Mouse (Mus musculus) hindbrain, embryonic 15.5 days (tissue): ENCODE data around the gene Ninl. TPM values are rescaled to one million over a fixed set of nuclear protein-coding genes. Genes with fewer than 3 reads are reported as not detected.

Source experiments
- ATAC-seq: fragments of 200-750 bp; cut with Nextera tagmentation; 2 replicates; pipeline ENCODE4 v1.8.0; 2017; ENCODE audit warnings: low read depth, moderate number of reproducible peaks, moderate TSS enrichment; ENCODE audit not compliant: low FRiP score
- H3K27ac ChIP-seq: fragments of 300-500 bp; sonication (generic); replicated peaks from 2 replicates; pipeline ENCODE4 v1.5.1; 2015; ENCODE audit warnings: mild to moderate bottlenecking, inconsistent platforms
- H3K27me3 ChIP-seq: fragments of 300-500 bp; sonication (generic); 2 replicates; pipeline ENCODE4 v1.6.1; 2015; ENCODE audit warnings: control low read depth, inconsistent platforms
- H3K36me3 ChIP-seq: fragments of 300-500 bp; sonication (generic); 2 replicates; pipeline ENCODE4 v1.6.1; 2015; ENCODE audit warnings: control low read depth, inconsistent platforms
- H3K4me1 ChIP-seq: fragments of 300-500 bp; sonication (generic); replicated peaks from 2 replicates; pipeline ENCODE4 v1.6.1; 2015; ENCODE audit warnings: control low read depth, inconsistent platforms
- H3K4me2 ChIP-seq: fragments of 300-500 bp; sonication (generic); 2 replicates; pipeline ENCODE4 v1.6.1; 2015; ENCODE audit warnings: moderate library complexity, mild to moderate bottlenecking, inconsistent platforms
- H3K4me3 ChIP-seq: fragments of 300-500 bp; sonication (generic); 2 replicates; pipeline ENCODE4 v1.5.1; 2015; ENCODE audit warnings: mild to moderate bottlenecking, inconsistent platforms
- H3K9ac ChIP-seq: fragments of 300-500 bp; sonication (generic); 2 replicates; pipeline ENCODE4 v1.6.1; 2015; ENCODE audit warnings: inconsistent platforms
- H3K9me3 ChIP-seq: fragments of 300-500 bp; sonication (generic); 2 replicates; pipeline ENCODE4 v1.6.1; 2016; ENCODE audit warnings: control low read depth, inconsistent platforms
- WGBS: fragments of 180-500 bp; shearing (Covaris S2); methylation state at CpG from one replicate; pipeline ENCODE4 v1.1.7; 2015; 5-methylcytosine and 5-hydroxymethylcytosine counted together
- polyA plus RNA-seq: library from polyadenylated mRNA; unstranded; fragments of >200 nt; fragmentation: Nextera tagmentation; extraction: Ambion mirVana; gene quantifications from 2 replicates; pipeline ENCODE4 v1.2.1, GENCODE M21; 2015

The Ninl gene
- polyA plus RNA-seq, 1 experiment from 2014 or later = 5.0 TPM

DNA sequence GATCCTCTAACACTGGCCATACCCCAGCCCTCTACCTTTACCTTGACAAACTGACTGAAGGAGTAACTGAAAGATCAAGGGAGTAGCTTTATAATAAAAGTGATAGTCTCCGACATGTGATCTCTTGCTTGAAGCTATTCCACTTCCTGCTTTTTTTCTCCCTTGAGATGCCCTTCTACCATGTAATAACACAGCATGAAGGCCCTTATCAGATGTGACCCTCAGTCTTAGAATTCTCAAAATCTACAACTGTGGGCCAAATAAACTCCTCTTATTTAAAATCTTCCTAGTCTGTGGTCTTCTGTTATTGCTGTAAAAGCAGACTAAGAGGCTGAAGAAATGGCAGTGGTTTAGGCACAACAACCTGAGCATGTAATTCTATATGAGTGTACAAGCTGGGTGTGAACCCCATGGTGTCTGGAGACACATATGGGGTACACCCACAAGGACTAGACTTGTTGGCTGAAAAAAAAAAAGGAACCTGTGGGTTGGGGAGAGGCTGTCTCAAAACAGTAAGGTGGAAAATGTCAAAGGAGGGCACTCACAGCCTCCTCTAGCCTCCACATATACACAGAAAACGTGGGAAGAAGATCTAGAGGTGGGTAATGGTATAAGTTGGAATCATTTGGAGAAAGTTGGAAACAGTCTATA is 144.4 kb downstream of the Ninl start:
- no peak overlapping the region for H3K9ac ChIP-seq
- no peaks in the 10 kb centered on the region for H3K4me1 ChIP-seq
- H3K36me3 ChIP-seq = no peaks in the 10 kb centered on the region
- ATAC-seq = no peak
- H3K9me3 ChIP-seq = no peaks in the 10 kb centered on the region
- no peak overlapping the region for H3K27ac ChIP-seq
- H3K27me3 ChIP-seq = no peaks in the 10 kb centered on the region
- H3K4me3 ChIP-seq = no peak overlapping the region
- no peak overlapping the region for H3K4me2 ChIP-seq
- WGBS = 86% methylated on average over 2 of the region's 2 CpGs

DNA sequence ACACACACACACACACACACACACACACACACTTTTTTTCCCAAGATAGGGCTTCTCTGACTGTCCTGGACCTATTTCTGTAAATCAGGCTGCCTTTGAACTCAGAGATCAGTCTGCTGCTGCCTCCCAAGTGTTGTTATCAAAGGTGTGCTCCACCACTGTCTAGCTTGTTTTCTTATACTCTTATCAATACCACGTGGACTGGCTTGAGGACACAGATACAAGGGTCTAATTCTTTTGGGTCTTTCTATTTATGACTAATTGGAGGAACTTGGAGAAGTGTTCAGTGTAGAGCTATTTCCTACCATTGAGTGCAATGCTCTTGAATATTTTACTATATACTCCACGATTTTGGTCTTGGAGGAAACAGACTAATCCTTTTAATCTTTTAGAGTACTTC is 151.8 kb downstream of the Ninl start:
- Histone ChIP-seq H3K4me2 (no peak overlapping the region), H3K27ac (no peak overlapping the region), H3K27me3 (no peaks in the 10 kb centered on the region), H3K36me3 (no peaks in the 10 kb centered on the region), H3K9ac (no peak overlapping the region), H3K4me3 (no peak overlapping the region), H3K9me3 (no peaks in the 10 kb centered on the region), H3K4me1 (no peaks in the 10 kb centered on the region)
- ATAC-seq = no peak
- WGBS = 88% methylated on average over 2 of the region's 2 CpGs

DNA sequence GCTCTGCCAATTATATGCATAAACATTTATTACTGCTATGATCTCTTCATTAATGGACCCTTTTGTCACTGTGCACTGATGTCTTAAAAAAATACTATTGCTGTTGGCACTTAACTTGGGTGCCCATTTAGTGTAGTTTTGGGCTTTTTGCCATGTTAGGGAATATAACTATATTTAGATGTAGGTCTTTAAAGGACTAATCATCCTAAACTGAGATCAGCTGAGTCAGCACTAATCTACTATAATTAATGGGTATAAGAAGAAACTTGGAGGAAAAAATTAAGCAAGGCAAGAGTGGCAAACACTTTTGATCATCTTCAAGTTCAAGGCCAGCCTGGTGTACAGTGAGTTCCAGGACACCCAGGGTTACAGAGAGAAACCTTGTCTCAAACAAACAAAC is 152.9 kb downstream of the Ninl start:
- Histone ChIP-seq H3K4me2 (no peak overlapping the region), H3K9me3 (no peaks in the 10 kb centered on the region), H3K27me3 (no peaks in the 10 kb centered on the region), H3K4me1 (no peaks in the 10 kb centered on the region), H3K36me3 (no peaks in the 10 kb centered on the region), H3K4me3 (no peak overlapping the region), H3K9ac (no peak overlapping the region), H3K27ac (no peak overlapping the region)
- no peak for ATAC-seq

DNA sequence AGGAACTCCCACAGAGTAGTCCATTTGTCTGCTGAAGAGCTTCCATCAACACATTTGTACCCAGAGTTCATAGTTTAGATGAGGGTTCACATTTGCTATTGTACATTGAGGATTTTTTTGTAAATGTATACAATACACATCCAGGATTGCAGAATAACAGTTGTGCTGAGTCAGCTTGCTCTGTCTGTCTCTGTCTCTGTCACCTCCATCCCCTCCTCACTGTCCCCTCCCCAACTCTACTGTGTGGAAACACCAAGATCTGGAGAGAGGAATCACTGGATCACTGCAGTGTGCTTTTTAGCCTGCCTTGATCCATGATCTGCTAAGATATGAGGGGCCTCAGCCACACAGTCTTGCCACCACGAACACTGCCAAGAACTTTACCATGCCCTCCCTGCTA is 153.4 kb downstream of the Ninl start:
- no peaks in the 10 kb centered on the region for H3K27me3 ChIP-seq
- H3K27ac ChIP-seq = no peak overlapping the region
- H3K9ac ChIP-seq = no peak overlapping the region
- WGBS = 92% methylated on average over 1 of the region's 1 CpGs
- H3K9me3 ChIP-seq = no peaks in the 10 kb centered on the region
- H3K4me3 ChIP-seq = no peak overlapping the region
- no peaks in the 10 kb centered on the region for H3K4me1 ChIP-seq
- ATAC-seq = no peak
- no peaks in the 10 kb centered on the region for H3K36me3 ChIP-seq
- no peak overlapping the region for H3K4me2 ChIP-seq

DNA sequence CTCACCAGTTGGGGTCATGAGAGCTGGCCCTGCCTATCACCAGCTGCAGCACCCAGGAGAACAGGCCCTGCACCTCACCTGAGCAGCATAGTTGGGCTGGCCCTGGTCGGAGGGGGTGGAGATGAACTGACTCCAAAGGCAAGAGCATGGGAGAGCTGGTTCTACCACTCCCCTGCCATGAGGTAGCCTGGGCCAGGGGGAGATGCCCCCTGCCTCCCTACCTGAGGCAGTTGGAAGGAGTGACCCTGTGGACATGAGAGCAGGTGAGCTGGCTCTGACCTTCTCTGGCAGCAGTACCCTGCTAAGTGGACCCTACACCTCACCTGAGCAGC is 154.4 kb downstream of the Ninl start:
- H3K27ac ChIP-seq = no peak overlapping the region
- no peaks in the 10 kb centered on the region for H3K27me3 ChIP-seq
- 100% methylated on average over 1 of the region's 1 CpGs for WGBS
- H3K36me3 ChIP-seq = no peaks in the 10 kb centered on the region
- no peak overlapping the region for H3K9ac ChIP-seq
- no peak overlapping the region for H3K4me2 ChIP-seq
- H3K4me1 ChIP-seq = no peaks in the 10 kb centered on the region
- ATAC-seq = peak; percentile 61; the same call in 1 of the 2 replicates
- no peaks in the 10 kb centered on the region for H3K9me3 ChIP-seq
- no peak overlapping the region for H3K4me3 ChIP-seq

Other genes with a start within 250 kb of the Ninl start
- 136 and 137 TPM in 2 replicates for gene Abhd12, start 134.6 kb downstream of the Ninl start, polyA plus RNA-seq
- gene Gins1, start 134.0 kb downstream of the Ninl start, polyA plus RNA-seq = 14.8 and 16.1 TPM in 2 replicates
- 35.2 and 35.8 TPM in 2 replicates for gene Nanp, start within 50 bp of the Ninl start, polyA plus RNA-seq
- not detected in 2 replicates for gene Gm14151, start 53.0 kb upstream of the Ninl start, polyA plus RNA-seq
- not detected in 2 replicates for gene Gm14147, start 58.9 kb upstream of the Ninl start, polyA plus RNA-seq